Mouse (Mus musculus) heart, postnatal 0 days (tissue): ENCODE results near the gene Pde8b.

Experiments used
- CTCF ChIP-seq: IDR thresholded peaks from 2 replicates; pipeline ENCODE4 v1.5.1; 2016; ENCODE audit warnings: antibody characterized with exemption, control low read depth, low read depth
- EP300 ChIP-seq: IDR thresholded peaks from 2 replicates; pipeline ENCODE4 v1.6.1; 2016; ENCODE audit warnings: antibody characterized with exemption, low read depth

GRCm38 (mm10) chr13:95286989-95287388 lies 36.9 kb upstream of the Pde8b start:
- TF ChIP-seq CTCF (peak; percentile 94), EP300 (no peak)
